Mouse (Mus musculus): ENCODE measurements at regions not wholly inside any gene's neighbourhood (a gene's known extent, or its start where the extent isn't known, plus 50 kb on each side); places are given as distances from the start of the nearest gene placed in this dataset.

DNA sequence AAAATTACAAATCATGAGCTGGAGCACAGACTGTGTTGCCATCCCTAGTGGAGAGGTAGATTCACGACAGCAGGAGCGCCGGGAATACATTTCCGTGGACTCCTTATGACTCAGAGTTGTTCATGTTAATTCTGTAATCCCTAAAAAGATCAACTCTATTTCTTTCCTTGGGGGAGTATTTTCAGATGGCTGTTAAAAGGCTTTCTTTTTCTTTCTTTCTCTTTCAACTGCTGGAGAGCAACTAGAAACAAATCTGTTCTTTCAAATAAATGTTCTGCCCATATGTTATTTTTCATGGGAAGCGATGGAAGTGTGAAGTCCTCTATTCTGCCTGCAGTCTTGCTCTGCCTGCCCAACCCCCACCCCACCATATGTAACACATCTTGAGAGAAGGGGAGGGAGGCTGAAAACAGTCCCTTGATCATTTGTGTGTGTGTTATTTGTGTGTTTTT lies 401.4 kb upstream of the Dcn start:
- DNase-seq: no peak

DNA sequence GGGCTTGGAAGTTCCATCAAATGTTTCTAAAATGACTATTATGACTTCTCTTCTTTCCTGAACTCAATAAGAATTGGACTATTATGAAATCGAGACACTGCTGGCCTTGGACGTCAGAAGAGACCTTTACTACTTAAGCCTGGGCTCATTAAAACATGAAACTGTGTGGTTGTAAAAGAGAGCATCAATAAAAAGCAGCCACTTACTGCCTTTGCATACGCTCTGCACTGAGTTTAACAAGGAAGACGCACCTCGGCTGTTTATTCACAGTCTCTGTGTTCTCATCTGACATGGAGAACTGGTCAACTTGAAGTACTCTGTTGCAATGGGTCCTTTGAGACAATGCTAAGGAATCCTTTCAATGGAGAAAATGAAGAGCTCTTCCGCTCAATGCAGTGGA lies 399.8 kb upstream of the Dcn start:
- DNase-seq: no peak

DNA sequence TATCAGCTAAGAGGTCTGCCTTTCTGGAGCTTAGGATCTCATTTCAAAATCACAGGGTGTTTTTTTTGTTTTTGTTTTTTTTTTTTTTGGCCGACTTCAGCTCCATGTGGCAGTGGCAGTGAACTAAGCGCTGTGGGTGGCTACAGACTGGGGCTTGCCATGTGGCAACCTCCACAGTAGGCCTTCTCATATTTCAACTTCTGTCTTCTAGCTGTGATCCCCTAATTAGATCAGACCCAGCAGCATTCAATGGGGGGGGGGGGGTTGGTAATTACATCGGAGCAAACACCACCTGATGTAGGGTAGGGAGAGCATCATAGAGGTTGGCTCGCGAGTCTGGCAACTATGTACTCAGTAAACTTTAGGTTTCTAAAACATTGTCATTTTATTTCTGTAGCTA lies 392.1 kb upstream of the Dcn start:
- DNase-seq: no peak

DNA sequence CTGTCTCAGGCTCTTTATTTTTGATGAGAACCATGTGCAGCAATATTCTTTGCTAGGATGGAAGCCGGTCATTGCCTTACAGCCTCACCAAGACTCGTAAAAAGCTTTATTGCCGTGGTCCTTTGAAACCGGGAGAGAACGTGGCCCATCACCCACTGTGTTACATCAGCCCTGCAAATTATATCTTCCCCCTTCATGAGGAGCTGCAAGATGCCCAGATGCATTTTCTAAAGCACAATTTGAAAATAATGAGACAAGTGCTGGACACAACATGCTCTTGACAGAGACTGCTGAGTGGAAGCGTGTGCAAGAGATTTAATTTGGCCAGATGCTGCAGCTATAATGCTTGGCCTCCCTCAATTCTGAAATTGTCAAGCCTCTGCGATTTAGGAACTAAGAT lies 389.2 kb upstream of the Dcn start:
- no peak for DNase-seq

DNA sequence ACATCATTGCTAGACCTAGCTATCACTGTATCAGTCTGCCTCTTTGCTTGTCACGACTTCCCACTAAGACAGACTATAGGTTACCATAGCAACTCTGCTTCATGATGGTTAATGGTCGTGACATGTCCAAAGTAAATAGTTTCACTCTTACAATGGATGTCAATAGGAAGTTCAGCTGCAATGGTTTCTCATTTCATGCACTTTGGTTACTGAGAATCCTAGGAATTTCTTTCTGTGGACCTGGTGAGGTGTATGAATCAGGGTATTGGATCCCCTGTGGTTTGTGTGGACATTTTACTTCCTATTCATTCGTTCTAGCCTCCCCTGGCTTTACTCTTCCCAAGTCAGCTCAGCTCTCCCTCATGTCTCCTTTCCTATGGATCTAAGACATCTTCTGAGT lies 385.5 kb upstream of the Dcn start:
- DNase-seq: no peak

DNA sequence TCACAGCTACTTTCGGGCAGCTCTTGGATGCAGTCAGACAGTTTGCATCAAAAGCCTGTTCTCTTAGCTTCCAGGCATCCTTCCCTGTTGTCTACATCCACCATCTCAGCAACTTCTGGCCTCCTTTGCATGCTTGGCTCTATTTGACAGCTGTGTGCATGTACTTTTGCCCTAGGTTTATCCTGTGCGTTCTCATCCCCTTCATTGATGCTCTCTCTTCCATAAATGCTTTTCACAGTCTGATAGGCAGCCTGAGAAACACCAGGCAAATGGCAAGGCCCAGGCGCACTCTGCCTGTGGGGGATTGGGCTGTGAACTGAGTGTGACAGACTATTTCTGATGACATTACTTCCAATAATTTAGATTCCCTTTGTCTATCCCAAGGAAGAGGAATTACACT lies 364.9 kb upstream of the Dcn start:
- DNase-seq: no peak

DNA sequence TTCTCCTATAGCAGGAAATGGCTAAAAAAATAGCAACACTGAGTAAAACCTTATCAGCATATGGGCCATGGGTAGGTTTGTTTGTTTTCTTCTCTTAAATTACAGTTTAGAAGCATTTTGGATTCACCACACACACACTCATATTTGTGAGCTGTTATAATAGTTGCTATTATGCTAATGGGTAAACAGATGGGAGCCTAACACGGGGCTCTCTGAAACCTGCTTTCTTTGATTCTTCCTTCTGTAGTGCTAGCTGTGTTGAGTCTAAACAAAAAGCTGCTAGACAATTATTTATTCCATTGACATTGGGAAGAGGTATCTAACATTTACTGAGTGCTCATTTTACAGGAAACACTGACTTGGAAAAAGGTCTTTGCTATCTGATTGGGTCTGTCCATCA lies 356.7 kb upstream of the Dcn start:
- no peak for DNase-seq

DNA sequence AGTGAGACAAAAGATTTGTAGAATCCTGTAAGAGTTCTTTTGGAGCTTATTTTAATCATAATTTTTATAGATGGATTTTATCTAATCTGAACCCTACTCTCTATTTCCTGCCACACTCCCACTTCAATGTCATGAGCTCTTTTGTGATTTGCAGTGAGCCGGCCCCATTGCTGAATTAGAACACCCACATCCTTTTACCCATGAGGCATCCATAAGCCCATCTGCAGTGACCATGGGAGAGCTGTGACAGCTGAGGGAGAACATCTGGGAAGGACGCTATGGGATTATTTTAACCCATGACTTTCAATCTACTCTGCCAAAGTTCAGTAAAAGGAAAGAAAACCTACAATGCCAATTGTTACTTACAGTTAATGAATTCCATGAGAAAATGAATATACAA lies 337.8 kb upstream of the Dcn start:
- DNase-seq: no peak

DNA sequence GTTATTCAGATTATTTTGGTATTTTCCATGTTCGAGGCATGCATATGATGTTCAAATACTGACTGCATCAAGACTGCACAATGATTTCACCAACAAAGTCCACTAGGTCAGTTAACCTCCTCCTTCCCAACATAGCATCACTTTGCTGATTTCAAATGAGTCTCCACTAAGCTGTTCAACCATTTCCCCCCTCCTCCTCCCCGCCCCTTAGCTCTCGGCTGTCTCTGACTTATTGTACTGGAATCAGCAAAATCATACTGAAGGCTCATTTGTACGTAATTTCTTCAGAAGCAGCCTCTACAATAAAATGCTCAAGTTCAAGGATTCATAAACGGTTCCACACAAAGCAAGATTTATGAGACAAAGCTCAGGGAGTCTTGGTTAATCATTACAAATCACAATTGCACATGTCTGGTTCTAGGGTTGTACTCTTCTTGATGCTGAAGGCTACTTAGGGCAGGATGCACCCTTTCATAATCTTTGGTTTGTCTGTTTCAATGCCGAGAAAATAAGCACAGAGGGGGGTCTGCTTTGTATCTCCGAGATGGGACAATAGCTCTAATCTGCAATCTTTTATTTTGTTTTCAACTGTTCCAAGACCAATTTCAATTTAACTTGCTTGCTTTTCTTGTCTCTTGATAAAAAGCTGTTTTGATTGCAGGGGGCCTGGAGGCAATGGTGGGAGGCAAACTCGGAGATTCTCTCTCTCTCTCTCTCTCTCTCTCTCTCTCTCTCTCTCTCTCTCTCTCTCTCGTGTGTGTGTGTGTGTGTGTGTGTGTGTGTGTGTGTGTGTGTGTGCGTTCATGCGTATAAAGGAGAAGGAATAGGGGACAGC lies 320.6 kb upstream of the Dcn start:
- DNase-seq: no peak

DNA sequence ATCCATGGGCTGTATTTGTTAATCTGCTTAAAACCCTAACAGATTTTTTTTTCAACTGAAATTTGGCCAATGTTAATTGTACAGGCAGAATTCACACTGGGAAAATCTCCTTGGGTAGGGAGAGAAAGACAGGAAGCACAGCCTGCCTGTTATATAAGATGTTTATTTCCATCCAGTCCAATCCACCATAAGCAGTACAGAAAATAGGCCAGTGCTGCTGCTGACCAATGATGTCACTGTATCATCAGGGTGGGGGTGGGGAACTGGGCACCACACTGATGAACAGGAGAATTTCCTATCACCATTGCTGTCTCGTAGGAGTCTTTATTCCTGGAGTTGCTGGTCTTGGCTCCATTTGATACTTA lies 320.0 kb upstream of the Dcn start:
- no peak for DNase-seq

DNA sequence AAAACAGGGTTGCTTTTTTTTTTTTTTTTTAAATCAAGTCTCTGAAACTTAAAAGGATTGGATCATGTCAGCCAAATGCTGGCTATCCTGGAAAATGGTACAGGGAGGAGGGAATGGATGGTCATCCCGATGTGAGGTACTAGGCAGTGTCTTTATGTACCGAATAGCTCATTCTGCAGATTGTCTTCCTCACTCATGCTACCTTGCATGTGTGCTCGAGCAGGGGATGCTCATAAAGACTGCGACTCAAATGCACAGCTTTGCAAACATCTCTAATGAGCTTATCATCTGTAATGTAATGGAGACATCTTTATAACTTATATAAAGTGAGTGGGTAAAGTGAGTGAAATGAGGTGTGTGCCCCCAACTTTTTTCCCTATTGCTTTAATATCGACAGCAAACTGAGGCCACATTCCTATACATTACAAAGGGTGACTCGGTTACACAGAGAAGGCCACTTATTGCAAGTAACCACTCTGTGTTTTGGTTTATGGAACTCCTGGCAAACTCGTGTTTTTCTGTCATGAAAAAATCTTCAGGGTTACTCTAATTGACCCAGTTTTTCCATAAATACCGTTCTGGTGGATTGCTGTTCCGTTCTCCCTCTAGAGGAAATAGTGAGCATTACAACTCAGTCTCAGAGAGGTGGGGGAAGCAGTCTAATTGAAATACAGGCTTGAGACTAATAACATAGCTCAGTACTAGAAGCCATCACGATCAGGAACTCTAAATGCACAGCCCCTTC lies 319.4 kb upstream of the Dcn start:
- DNase-seq: peak in 1 of 2 experiments; percentile 16

DNA sequence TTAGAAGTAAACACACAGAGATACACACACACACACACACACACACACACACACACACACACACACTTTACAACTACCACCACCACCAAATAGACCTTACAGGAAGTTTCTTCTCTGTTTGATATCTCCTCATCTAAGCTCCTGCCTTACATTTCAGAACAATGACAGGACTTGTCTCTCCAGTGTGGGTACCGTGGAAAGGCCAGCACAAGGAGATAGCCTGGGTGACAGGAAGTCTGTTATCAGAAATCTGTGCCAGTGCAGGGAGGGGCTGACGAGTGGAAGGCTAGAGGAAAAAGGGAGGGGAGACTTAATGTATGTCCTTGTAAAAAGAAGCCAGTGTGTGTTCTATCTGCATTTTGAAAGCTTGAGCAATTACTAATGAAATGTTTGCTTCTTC lies 318.5 kb upstream of the Dcn start:
- DNase-seq: no peak

DNA sequence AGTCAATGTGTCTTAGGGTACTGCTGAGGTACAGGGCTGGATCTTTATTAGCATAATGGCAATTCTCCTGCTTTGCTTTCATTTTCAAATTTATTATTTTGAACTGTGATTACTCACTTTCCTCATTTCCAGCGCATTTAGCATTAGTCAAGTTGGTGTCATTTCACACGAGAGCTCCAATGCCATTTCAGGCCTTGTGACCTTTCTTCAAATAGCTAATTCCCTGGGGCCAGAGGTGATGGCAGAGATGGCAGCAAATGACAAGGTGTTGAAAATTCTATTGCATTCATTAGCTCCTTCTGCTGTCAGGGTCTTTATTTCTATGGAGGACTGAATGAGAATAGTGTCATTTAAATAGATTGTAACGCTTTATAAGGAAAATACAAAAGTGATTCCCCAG lies 300.9 kb upstream of the Dcn start:
- DNase-seq: no peak

DNA sequence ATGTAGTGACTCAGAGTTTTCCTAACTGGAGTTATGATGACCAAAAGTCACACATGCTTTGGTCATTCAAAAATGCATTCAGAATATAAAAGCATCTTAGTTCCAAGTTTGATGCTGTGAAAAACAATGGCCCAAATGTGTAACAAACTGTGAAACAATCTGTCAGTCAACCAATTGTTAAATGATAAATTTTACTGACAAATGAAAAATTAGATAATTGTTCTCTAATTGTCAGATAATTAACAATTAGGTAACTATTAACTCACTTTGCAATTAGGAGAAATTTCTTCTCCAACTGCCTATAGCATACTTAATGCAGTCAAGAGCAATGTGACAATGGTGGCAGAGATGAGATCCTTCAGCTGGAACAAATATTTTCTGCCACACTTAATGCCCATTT lies 289.7 kb upstream of the Dcn start:
- DNase-seq: no peak

DNA sequence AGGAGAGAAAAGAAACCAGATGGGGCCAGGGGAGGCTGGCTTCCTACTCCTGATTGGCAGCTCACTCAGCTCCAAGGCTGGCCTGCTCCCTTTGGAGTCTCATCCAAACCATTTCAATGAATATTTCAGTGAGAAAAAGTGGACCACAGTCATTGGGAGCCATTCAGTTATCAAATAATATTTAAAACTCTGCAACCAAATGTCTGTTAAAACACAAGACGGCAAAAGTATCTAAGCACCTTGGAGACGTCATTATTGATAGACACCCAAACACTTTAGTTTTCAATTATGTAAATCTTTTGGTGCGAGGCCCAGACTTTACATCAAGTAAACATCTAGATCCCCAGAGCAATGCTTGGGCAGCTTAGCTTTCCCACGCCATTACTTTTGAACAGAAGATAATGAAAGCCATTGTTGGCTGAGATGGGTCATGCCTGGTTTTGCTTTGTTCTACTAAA lies 268.1 kb upstream of the Dcn start:
- DNase-seq: no peak

DNA sequence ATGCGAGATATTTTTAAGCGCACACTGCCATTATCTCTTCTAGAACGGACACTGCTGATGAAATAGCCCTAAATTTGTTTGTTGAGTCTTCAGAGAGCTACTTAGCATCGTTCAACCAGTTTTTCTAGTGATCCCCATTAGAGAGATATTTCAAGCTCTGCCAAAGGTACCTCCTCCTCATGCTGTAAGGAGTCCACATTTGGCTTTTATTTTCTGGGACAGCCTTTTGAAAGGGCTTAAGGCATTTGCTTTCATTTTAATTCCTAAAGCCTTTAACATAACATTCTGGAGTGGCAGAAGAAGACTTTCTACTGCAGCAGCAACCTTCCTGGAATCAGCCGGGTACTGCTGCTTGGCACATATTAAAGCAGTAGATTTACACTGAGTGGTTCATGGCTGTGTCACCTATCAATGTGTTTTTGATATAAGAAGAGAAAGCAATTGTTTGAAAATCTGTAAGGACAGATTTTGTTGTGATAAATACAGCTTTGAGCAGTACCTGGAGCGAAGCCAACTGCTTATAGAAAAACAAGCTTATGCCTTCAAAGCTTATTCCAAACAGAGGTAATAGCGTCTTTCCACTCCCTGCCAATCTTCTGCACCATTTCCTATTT lies 267.5 kb upstream of the Dcn start:
- no peak for DNase-seq

DNA sequence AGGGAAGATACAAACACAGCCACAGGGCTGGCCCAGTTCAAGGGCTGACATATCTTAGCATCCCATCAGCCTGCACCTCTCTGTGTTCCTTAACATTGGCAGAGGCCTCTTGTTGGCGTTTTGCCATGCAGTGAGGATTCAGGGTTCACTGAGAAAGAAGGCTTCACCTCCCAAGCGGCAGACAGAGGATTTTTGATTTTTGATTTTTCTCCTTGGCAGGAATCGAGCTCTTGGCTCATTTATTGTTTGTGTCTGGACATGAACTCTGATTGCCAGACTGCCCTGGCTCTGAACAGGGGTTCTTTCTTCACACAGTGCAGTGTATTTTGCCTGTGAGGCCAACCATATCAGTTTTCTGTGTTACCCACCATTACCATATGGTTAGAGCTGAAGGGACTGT lies 259.9 kb upstream of the Dcn start:
- peak in 1 of 2 experiments; percentile 40 for DNase-seq

DNA sequence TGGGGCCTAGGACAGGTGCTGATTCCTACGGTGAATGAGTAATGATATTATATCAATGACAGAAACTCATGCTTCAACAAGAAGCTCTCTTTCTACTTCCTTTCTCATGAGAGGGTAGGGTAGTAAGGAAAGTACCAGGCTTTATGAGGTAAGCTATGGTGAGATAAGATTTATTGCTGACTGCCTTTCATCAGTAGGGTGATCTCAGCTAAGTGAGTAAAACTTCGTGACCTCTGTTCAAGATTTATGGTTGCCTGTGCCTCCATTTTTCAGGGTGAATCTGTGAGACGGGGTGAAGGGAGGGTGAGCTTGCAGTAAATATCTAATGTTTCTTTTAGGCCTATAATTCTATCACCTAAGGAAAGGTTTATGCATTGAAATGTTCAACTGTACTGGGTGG lies 259.0 kb upstream of the Dcn start:
- no peak for DNase-seq

DNA sequence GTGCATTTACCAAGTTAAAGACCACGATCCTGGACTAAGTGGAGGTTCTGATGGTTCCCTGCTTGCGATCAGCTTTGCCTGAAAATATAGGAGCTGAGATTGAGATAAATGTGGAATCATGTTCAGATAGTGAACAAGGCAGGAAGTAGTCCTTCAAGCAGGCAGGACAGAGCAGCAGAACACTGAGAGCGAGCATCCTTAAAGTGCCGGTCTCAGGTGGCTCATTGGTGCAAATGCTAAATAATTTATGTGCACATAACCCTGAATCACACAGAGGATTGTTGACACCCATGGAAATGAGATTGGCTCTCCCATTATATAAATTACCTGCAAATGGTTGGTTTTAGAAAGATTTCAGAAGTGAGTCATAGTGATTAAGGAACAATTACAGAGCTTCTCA lies 243.8 kb upstream of the Dcn start:
- DNase-seq: no peak

DNA sequence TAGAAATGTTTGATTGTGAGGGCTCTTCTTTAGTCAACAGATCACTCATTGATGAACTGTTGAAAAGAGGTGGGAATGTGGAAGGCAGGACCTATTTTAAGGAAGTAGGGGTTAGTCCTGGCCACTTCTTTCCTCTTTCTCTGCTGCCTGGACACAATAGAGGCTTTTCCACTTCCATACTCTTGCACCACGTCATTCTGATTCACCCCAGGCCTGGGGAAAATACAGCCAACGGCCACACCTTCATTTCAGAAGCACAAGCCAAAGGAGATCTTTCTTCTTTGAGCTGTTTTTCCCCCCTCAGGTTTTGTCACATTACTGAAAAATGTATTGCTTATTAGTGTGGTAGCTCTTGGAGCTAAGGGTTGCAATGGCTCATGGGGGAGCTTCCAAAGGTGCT lies 237.9 kb upstream of the Dcn start:
- no peak for DNase-seq

DNA sequence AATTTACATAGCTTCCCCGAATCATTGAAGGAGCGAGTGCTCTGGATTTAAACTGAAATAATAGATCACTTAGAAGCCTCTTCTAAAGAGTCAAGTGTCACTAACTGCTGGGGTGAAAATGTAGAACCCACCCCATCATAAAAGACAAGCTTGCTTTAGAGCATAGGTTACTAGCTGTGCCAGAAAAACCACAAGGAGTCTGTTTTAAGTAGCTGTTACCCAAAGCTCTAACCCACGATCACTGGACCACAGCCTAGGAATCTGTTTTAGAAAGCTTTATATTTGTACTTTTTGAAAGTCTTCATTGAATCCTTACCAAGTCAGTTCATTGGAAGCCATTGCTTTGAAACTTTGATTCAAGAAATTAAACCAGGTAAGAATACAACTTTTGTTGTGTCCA lies 233.7 kb upstream of the Dcn start:
- DNase-seq: no peak

DNA sequence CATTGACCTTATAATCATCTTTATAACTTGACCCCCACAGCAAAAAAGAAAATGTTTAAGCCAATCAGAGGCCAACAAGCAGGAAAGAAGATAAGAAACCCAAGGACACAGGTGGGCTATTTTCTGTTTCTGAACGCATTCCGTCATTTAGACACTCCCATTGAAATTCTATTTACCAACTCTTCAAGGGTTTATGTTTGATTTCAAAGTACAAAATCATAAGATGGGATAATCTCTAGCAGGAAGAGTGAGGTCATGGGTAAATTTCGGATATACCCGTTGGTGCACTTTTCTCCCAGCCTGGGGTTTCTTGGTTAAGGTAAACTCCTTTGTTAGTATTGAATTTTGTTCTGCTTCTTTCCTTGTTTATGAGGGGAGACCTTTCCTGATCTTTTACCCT lies 230.9 kb upstream of the Dcn start:
- DNase-seq: no peak

DNA sequence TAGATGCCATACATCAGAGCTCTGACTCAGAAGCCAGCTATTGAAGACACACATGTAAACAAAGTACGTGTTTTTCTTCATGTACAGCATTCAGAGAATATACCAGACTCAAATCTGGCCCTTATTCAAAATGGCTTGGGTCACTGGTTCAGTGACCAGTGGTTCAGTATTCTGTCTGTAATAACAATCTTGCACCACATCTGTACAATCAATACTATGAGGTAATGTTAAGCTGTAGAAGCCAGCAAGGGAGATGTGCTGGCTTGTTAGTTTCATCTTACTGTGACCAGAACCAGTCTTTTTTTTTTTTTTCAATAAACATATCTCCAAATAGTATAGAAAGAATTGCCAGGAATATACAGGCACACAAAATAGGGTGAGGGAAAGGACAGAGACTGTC lies 229.6 kb upstream of the Dcn start:
- DNase-seq: no peak

DNA sequence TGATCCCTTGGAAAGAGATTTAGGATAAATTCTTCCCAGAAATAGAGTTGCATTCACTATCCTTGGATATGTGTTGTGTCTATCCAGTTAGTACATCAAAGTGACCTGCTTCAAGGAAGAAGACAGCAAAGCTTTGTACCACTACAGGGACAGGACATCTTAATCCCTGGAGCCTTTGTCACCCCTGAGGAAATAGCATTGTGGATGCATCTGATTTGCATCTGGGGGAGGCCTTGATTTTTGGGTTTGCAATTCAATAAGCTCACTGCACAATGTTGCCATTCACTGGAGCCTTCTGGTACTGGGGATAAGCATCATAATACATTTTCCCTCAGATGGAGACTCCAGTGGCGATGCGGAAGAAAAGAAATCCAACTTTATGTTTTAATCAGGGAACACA lies 229.2 kb upstream of the Dcn start:
- DNase-seq: no peak
